Mouse (Mus musculus) retina, postnatal 7 days (tissue): ENCODE data around the gene Armh3.

Experiments used
- DNase-seq: peaks from one replicate; pipeline ENCODE4 v3.0.0-alpha.2; 2012; ENCODE audit warnings: low read depth, low spot score

The Armh3 gene

GRCm38 (mm10) chr19:45789888-45790874 lies 208.1 kb downstream of the Armh3 start:
- no peak for DNase-seq

GRCm38 (mm10) chr19:45789365-45789764 lies 208.9 kb downstream of the Armh3 start:
- DNase-seq: no peak

- no peak for DNase-seq
Observed at GRCm38 (mm10) chr19:45788337-45788736, 210.0 kb downstream of the Armh3 start.

- DNase-seq: no peak
Observed at GRCm38 (mm10) chr19:45787450-45787849, 210.8 kb downstream of the Armh3 start.

DNA sequence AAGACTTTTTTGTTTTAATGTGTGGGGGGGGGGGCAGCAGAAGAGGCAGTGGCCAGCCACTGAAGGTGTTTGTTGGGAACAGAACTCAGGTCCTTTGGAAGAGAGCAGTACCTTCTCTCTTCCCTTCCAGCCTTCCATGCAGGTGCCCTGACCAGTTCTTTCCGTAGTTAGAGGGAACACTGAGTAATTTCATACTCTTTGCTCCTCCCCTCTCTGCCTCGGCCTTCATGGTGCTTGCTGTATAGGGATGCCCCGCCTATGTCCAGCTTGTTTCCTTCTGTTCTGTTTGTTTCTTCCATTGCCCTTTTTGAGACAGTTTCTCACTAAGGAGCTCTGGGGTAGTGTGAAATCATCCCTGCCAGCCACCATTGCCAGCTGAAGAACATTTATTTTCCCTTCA lies 212.8 kb downstream of the Armh3 start:
- no peak for DNase-seq

DNA sequence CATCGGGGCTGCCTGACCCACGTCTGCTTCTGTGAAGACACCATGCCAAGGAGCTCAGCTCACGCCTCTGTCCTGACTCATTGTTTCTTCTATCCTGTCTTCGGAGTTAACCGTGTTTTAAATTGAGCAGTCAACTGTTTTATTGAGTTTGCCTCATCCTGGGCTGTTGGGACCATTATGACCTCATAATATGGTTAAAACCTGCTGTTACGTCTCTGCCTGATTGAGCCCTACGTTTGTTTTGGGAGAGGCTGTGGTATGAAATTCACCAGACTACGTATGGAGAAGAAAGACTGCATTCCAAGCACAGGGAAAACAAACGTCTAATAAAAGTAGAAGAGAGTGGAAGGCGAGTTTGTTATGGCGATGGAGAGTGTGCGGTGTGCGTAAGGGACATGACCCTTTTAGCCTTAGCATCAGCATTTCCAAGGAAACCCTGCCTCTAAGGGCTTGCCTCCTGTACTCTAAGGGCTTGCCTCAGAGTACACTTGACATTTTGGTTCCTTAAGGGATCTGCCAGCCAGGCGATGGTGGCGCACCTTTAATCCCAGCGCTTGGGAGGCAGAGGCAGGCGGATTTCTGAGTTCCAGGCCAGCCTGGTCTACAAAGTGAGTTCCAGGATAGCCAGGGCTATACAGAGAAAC lies 214.2 kb downstream of the Armh3 start:
- DNase-seq: no peak

- DNase-seq: peak; percentile 99
Observed at GRCm38 (mm10) chr19:45783181-45783932, 214.9 kb downstream of the Armh3 start, which contains the start of gene Mgea5. TSS of gene Mgea5 (minus strand) at chr19:45783837.

DNA sequence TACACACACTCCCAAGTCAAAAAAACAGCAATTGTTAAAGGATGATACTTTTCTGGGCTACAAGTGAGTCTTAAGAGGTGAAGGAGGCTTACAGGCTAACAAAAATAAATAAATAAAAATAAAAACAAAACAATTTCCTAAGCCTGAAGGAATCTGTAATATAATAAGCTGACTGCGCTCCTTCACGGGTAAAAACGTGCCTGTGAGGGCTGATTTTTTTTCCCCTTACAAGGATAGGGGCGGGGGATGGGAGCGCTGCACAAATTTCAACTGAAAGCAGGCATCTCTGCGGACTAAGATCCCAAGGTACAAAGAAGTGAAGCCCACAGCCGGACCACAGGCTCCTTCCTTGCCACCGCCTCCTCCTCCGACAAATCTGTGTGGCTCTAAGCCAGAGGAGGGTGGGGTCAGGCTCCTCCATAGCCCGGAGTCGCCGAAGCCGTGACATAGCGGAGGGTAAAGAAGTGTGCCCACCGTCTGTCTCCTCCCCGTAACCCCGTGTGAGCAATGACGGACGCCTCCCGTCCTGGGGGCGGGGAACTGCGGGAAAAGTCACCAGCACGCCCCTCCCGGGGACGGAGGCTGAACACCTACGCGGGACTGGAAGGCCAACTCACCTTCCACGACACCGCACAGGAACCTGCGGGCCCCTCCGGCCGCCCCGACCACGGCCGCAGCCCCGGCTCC lies 215.8 kb downstream of the Armh3 start:
- DNase-seq: peak; percentile 54

- no peak for DNase-seq
Observed at GRCm38 (mm10) chr19:45781676-45782075, 216.6 kb downstream of the Armh3 start.

- DNase-seq: no peak
Observed at GRCm38 (mm10) chr19:45780350-45780915, 217.9 kb downstream of the Armh3 start.

DNA sequence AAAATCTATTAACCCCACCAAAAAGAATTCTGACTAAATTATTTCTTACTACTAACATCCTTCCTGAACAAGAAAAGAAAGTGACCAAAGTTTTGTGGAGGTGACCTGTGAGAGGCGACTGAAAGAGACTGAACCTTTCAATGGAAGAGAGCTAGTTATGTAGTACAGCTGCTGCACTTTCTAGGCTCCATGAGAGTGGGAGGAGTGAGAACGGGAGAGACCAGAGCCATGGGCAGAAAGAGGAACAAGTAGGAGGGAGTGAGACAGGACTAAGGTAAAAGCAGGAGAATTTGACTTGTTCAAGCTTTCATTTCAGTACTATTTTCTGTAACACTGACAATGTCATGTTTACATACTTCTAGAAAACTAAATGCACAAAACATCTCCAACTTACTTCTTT lies 222.8 kb downstream of the Armh3 start:
- DNase-seq: no peak

- DNase-seq: no peak
Observed at GRCm38 (mm10) chr19:45771501-45771900, 226.8 kb downstream of the Armh3 start.
